Mouse (Mus musculus): Measurements from ENCODE around the gene Klf12.

Klf12 gene

DNA sequence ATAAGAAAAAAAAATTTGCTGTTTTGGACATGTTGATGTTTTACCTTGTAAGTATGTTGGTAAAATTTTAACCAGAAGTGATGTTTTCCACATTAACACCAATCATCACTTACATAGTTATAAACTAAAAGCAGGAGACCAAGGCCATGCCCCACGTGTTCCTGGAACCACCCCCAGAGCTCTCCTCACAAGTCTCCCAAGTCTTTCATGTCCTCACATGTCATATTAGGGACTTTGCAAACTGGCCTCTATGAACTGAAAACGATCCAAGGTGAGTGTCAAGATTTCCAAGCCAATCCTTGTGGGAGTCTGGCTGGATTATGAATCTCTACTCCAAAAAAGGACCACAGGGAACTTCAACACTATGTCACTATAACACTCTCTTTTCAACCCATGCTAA, 231.6 kb downstream of the Klf12 start:
- DNase-seq (ENCODE audit: low spot score in 2 of 2), result no peak

DNA sequence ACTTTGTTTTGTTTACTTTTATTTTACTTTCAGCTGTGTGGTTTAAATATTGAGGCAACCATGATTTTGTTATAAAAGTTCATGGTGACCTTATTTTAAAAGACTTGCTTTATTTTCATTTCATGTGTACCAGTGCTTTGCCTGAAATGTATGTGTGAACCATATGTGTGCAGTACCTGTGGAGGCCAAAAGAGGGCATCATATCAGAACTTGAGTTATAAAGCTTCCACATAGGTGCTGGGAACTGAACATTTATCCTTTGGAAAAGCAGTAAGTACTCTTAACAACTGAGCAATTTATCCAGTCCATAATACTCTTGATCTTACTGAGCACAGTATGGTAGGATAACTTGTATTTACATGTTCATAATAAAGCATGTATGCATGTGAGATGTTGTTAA, 239.0 kb downstream of the Klf12 start:
- no peak for DNase-seq (ENCODE audit: low spot score in 2 of 2)

DNA sequence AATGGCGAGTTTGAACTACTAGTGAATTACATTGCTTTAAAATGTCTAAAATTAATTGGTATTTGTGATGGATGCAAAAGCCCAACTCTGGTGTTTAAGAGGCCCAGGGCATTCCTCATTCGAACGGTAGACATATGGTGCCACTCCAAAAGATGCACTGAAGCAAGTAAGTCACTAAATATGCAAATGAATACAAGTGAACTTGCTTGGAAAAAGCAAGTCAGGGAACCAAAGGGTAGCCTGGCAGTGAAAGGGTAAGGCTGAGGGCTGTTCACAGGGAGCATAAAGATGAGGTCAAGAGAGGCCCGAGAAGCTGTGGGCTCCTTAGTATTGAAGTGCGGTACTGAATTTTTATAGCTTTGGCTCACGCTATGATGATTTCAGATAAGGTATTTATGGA, 242.7 kb downstream of the Klf12 start:
- DNase-seq (ENCODE audit: low spot score in 2 of 2), result no peak

DNA sequence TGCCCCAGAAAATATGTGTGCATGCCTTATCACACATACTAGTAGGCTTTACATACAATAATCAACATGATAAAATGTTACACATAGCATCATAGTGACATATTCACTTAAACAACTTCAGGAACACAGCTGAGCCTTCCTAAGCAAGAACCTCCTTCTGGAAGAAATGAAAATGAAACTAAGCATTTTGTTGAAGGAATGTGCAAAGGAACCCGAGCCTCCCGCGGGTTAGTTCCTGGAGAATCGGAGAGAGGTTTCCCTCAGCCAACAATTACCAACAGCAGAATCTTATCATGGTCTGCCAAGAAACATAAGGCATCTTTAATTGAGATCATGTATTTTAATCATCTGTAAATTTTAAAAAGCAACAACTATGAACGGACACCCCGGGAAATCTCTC, 257.8 kb downstream of the Klf12 start:
- no peak for DNase-seq (ENCODE audit: low spot score in 2 of 2)

DNA sequence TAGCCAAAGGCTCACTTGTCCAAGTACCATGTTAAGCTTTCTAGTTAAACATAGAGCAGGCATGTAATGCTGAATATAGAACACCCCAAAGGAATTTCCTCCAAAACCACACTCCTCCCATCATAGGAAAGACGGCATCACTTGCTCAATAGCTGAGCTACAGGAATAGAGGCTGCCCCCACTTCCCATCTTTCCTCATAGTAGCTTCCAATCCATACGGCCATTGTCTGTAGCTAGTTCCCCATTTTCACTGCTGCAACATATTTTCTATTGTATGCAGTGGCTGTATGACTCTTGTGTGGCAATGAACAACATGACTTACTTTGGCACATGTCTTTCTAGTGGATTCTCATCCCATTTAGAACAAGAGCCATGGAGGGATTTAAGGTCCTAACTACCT, 267.3 kb downstream of the Klf12 start:
- DNase-seq (ENCODE audit: low spot score in 2 of 2), result no peak

DNA sequence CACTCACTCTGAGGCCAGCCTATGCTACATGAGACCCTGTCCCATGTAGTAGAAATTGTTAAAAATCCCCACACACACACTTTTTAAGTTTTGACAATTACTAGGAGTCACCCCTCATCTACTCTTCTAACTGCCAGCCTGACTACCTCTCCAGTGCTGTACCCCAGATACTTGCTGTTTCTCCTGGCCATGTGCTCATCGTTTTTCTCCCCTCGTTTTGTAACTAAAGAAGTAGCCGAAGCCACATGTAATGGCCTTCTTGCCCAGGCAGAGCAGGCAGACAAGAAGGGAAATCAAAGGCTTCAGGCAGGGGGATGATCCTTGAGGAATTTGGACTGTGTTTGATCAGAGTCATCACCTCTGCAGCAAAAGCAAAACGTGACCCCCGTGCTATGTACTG, 274.0 kb downstream of the Klf12 start:
- no peak for DNase-seq (ENCODE audit: low spot score in 2 of 2)

DNA sequence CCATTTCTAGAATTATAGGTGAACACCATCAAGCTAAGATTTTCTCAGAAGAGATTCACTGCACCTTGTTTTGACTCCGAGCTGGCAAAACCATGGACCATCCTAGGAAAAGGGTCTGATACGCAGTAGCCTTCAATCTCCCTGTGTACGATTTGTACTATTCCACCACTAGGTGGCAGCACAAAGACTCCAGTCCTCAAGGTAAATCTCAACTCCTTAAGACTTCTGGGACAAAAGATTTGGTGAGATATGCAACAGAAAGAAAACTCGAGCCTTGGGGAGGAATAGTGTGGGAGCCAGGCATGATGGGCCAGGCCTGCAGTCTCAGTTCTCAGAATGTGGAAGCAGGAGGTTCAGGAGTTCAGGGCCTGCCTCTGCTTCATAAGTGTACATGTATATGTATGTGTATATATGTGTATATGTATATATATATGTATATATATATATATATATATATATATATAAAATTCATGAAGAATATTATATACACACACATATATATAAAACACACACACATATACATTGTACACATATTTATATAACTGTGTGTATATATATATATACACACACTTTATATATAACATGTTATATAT, 274.6 kb downstream of the Klf12 start:
- no peak for DNase-seq (ENCODE audit: low spot score in 2 of 2)

DNA sequence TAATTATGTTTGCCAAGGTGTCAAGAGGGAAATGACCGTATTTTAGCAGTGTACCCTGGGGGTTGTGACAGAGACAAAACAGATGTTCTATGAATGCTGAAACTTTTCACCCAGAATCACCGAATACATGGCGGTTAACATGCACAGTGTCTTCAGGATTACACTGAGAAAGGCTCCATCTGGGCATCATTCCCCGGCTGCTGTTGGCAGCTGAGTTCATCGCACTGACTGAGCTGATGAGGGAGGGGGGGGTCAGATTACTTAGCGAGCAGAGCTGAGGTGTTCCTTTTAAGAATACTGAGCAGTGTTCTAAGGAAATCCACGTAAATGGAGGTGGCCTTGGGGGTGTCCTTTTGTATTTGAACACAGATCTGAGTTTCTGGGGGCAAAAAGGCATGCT, 301.0 kb downstream of the Klf12 start:
- no peak for DNase-seq (ENCODE audit: low spot score in 2 of 2)

DNA sequence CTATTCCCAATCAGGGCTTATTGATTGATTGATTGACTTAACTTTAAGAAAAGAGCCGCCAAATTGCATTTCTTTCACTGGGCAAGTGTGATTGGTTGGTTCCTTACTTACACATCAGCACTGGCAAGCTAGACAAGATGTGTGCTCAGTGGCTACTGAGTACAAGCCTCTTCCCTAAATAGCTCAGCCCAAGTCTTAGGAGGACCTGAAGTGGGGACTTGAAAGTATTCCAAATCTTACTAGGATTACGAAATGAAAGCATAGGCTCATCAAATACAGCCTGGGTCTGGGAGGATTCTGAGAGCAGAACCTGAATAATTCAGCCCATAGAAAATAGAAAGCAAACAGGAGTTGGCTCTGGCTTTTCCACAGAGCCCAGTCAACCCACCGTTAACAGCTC, 303.3 kb downstream of the Klf12 start:
- no peak for DNase-seq (ENCODE audit: low spot score in 2 of 2)

DNA sequence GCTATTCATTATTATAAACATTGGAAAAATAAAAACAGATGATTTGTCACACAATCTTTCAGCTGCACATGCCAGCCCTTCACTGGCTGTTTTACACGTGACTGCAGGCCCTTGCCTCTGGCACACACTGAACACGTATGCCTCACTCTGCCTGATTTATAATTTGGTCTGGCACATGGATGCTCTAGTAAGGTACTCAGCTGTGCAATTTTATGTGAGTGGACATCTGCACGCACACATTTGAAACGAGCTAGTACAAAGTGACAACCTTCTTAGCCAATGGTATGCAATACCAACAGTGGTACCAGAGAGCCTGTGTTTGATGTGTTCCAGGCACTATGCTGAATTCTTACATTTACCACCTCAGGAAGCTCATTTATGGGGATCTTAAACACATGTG, 316.6 kb downstream of the Klf12 start:
- DNase-seq (ENCODE audit: low spot score in 2 of 2), result no peak

DNA sequence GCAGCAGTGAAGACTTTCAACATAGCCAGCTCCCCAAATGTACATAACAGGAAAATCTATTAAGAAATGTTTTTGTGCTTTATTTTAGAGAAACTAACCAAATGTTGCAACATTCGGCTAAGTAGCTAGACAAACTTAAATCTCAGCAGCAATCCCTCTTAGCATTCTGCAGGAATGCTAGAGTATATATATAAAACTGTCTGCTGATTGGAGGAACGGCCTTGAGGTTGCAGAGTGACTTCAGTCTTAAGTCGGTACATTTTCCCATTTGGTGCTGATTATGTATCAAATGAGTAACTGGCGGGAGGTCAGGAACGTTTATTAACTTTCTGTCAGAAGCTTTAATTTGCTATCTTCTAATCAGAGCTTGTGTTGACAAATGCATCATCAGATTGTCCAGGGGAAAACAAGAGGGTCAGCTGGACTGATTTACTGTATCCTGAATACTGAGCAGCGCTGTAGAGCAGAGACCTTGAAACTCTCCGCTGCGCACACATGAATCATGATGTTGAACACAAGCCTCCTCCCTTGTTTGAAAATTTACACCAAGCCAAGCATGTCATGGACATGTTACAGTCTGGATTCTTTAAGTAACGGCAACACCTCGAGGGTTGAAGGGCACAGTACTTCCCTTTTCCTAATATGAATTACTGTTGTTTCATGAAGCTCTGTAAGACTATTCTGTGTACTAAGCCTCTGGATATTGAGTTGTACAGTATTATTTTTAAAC, 323.8 kb downstream of the Klf12 start:
- no peak for DNase-seq (ENCODE audit: low spot score in 2 of 2)

DNA sequence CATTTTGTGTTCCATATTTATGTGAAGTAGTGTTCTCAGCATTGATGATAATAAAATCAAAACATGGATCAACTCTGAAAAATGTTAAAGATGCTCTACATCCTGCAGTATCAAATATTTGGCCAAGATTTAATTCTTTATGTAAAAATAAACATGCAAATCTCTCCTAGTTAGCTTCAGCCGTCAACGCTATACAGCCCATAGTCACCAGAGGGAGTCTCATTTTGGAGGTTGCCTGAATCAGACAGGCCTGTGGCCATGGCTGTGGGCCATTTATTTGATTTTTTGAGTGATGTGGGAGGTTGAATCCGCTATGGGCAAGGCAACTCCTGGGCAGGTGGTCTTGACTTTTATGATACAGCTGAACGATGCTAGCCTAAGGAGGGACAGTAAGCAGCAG, 329.3 kb downstream of the Klf12 start:
- DNase-seq (ENCODE audit: low spot score in 2 of 2), result no peak

DNA sequence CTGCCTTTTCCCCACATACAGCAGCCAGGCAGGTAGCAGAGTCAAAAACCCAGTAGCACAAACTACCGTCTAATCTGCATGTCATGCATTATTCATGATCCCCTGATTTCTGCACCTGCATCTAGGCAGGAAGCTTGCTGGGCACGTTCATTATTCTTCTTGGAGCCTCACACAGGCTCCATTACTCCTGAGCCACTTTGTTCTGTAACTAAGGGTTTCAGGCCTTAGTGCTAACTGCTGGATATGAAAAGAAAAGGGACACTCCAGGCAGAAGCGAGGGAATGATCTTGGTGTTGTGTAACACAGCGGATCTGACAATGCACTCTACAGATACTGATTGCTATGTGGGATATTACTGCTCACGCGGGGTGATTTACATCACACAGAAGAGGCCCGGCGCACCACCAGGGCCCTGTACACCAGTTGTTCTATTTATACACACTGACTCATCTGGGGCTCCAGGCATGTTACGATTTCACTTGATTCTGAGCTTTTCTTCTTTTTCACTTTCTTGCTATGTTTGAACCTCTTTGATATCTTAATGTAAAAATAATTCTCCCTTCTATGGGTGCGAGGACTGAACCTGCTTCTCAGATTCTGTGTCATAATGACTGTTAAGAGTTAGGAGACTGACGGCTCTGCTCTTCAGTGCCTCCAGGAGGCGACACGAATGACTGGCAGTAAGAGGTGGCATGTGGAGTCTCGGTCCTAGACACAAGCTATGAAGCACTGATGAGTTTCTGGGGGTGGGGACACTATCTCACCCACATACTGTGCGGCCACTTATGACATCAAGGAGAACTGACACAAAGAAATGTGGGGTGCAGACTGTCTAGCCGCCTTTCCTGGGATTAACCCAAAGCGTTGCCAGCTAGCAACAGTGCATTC, 340.0 kb downstream of the Klf12 start:
- DNase-seq (ENCODE audit: low spot score in 2 of 2), result no peak

DNA sequence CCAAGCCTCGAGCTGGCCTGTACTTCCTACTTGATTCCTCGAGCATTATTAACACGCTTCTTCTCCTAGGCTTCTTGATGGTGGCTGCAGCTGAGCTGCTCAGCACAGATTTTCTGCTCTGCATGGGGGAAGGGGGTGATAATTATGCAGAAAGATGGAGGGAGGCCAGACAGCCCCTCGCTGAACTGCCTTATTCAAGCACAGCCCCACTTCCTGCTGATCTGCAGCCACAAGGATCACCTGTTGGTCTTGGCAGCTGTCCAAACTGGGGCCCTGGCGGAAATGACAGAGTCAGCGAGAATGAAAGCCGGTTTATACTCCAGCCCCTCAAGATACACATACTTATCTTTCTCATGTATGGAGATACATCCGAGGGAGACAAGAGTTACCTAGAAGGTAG, 341.3 kb downstream of the Klf12 start:
- DNase-seq (ENCODE audit: low spot score in 2 of 2), result peak in 1 of 2 experiments; percentile 17

DNA sequence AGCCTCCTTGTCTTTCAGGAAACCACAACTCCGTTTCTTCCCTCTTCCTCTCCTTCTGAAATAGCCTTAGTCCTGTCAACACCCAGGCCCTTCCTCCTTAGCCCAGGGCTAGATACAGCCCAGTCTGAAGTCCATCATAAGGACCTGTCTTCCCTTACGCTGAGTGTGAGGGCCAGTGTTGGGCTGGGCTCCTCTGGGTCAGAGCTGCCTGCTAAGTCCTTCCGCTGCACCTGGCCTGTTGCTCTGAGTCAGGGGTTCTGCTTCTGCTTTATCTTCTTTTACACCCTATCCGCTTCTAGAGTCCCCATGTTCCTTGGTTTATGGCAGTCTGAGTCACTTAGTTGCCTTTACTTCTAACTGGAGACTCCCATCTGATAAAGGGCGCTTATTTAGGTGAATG, 351.0 kb downstream of the Klf12 start:
- DNase-seq (ENCODE audit: low spot score in 2 of 2), result no peak

DNA sequence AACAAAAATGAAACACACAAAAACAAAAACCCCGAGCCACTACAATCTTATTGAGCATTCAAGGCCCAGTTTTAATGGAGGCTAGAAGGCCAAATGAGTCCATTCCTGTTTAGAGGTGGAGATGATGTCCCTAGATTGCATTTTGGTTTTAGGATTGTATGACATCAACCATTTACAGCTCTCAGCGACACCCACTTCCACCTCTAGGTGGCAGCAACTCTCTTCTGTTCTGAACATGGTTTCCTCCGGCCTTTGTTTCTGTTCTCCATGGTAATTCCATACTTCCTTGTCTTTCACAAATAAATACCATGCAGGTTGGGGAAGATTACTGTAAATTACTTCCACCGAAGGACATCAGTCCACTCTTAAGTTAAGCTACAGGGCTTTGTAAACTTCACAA, 352.6 kb downstream of the Klf12 start:
- DNase-seq (ENCODE audit: low spot score in 2 of 2), result peak in 1 of 2 experiments; percentile 64

DNA sequence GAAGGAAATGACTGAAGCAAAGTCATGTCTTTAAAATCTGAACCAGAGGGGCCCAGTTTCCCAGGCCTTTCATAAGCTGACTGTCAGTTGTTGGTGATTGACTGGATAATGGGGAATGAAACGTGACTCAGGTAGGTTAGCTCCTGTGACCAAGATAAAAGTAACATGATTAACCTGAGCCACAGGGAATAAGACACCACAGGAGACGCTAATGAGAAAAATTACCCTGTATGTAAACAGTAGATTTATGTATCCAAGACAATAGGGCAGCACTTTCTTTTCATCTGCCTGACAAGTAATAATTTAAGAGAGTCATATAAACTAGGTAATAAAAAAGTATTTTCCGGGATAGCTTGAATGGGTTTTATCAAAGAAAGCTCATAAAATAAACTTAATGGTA, 372.6 kb downstream of the Klf12 start:
- no peak for DNase-seq (ENCODE audit: low spot score in 2 of 2)

DNA sequence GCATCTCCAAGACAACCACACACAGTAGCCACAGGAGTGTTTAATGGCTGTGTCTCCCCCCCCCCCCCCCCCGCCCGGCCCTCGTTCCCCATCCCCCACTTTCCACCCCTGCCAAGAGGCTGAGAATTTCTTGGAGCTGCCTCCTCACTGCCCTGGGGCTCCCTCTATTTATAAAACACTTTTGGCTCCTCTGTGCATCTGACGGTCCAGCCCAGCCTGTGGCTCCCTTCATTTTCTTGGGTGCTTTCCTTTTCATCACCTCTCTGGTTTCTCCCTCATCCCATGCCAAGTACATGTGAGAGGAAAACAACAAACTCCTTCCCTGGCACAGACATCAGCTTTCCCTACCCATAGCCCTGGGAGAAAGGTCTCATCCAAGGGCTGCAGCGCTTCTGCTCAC, 373.6 kb downstream of the Klf12 start:
- DNase-seq (ENCODE audit: low spot score in 2 of 2), result no peak

DNA sequence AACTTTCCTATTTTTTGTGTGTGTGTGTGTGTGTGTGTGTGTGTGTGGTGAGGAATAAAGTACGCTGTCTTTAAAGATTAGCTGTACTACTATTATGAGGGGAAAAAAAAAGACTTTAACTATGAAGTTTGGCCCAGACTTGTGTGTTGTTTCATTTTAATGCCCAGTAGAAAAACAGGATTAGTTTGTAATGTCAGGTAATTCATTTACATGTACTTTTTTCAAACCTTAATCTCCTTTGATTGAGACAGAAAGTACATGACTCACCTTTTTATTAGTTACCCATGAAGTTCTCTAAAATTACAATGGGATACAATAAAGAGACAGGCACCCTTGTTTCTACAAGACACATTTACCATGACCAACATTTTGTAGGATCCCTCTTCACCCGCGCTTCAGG, 383.6 kb downstream of the Klf12 start:
- no peak for DNase-seq (ENCODE audit: low spot score in 2 of 2)

DNA sequence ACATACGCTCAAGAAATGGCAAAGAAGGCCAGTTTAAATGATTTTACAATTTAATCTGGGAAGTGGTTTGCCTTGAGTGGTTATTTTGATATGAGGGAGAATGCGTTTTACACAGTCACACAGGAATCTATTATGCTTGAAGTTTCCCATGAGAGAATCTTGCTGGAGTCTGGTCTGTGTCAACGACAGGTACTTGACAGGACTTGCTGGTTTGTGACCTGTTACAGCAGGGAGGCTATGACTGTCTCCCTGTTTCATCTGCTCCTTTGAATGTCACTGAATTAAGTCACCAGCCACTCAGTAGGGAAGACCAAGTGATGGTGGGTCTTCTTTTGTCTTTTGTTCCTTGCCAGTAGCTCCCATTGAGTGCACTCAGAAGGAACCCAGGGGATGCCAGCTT, 385.6 kb downstream of the Klf12 start:
- DNase-seq (ENCODE audit: low spot score in 2 of 2), result no peak

DNA sequence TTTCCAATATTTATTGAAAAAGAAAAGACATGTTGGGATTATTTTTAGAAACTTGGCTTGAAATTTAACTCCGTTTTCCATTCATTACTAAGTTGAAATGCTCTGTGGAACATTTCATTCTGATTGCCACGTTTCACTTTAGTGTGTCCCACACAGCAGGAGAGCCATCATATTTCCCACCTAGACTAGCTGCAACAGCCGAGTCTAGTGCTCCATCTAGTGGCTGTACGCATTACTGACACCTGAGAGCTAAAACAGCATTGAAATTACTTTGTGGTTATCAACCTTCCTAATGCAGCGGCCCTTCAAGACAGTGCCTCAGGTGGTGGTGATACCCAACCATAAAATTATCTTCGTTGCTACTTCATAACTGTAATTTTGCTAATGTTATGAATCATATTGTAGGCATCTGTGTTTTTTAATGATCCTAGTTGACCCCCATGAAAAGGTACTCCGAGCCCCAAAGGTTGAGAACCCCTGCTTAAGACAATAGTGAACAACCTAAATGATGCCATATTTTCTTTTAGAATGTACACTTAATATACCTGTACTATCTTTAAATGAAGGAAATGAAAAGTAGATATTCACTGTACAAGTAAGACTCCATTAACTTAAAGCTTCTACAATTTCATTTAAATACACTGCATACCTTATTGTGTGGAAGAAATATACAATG, 389.6 kb downstream of the Klf12 start:
- peak; percentile 21 to 64 for DNase-seq (ENCODE audit: low spot score in 2 of 2)

DNA sequence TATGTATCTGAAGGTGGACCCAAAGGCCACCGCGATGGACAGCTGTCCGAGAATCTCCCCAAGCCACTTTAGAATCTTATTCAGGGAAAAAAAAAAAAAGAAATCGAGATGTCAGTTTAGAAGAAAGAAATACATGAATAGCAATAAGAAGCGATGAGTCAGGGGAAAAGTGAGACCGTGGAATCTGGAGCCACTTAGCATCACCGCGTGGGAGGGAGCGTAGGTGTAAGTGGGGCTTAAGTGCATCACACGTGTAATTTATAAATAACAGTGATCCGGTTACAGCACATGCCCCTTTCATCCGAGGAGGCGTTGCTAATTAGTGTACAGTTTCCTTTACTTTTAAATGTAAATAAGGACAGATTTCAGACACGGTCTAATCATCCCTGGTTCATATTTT, 390.4 kb downstream of the Klf12 start:
- DNase-seq (ENCODE audit: low spot score in 2 of 2), result no peak
